Mouse (Mus musculus): ENCODE data around the gene Ccdc158.

GRCm38 (mm10) chr5:92681861-92682260 lies 6.8 kb upstream of the Ccdc158 start:
- no peak for TF ChIP-seq POLR2A (IDR thresholded peaks at IDR 0.05; ENCODE audit: borderline replicate concordance, low read depth, low read length)
- TF ChIP-seq CTCF (IDR thresholded peaks at IDR 0.05; ENCODE audit: low read depth, low read length), result no peak
